Mouse (Mus musculus) adrenal gland, adult 18-20 months (tissue): ENCODE measurements around the gene Sf3b4. TPM values are rescaled to one million over a fixed set of nuclear protein-coding genes. Genes with fewer than 3 reads are reported as not detected.

Experiments used
- DNase-seq, 2 experiments: peaks; one replicate each; pipeline ENCODE4 v3.0.0; 2021 to 2022; ENCODE audit warnings: low spot score in 2 of 2
- long read RNA-seq, 2 experiments: library from polyadenylated mRNA; stranded (forward); transcript quantifications; one replicate each; pipeline ENCODE4 v2.0.0; 2021
- total RNA-seq, 2 experiments: library from RNA; stranded (reverse); gene quantifications; 1 replicate in 1 of 2; 2 replicates in 1 of 2; pipeline ENCODE4 v1.2.3; 2021

The Sf3b4 gene
- 10 to 100 TPM; 56.6 to 57.0 TPM for total RNA-seq
- long read RNA-seq, experiment 1, transcript Sf3b4-201 (6 exons, 1,915 nt): major isoform, 42 of 47 reads
- long read RNA-seq, experiment 1, partial matches to known transcripts: 5 of 47 reads
- long read RNA-seq, experiment 1, other reads (novel, unspliced or antisense): 0 of 47 reads
- long read RNA-seq, experiment 2, transcript Sf3b4-201 (6 exons, 1,915 nt): major isoform, 25 of 37 reads
- long read RNA-seq, experiment 2, partial matches to known transcripts: 12 of 37 reads
- long read RNA-seq, experiment 2, other reads (novel, unspliced or antisense): 0 of 37 reads

GRCm38 (mm10) chr3:96172197-96173178 is at the start of gene Sf3b4:
Gene Sf3b4 (plus strand): TSS chr3:96172332.
- peak; percentile 79 to 81 for DNase-seq

- DNase-seq: no peak
Observed at GRCm38 (mm10) chr3:96124235-96124634, 47.9 kb upstream of the Sf3b4 start.

- no peak for DNase-seq
Observed at GRCm38 (mm10) chr3:96128128-96128527, 44.0 kb upstream of the Sf3b4 start.

GRCm38 (mm10) chr3:96132478-96132877 is 39.7 kb upstream of the Sf3b4 start:
- no peak for DNase-seq

GRCm38 (mm10) chr3:96133327-96133905 is 38.7 kb upstream of the Sf3b4 start:
- DNase-seq: no peak

- peak in 1 of 2 experiments; percentile 59 for DNase-seq
Observed at GRCm38 (mm10) chr3:96135011-96135410, 37.1 kb upstream of the Sf3b4 start.

- peak in 1 of 2 experiments; percentile 34 for DNase-seq
Observed at GRCm38 (mm10) chr3:96147950-96148349, 24.2 kb upstream of the Sf3b4 start.

- DNase-seq: no peak
Observed at GRCm38 (mm10) chr3:96151836-96152235, 20.3 kb upstream of the Sf3b4 start.

- DNase-seq: no peak
Observed at GRCm38 (mm10) chr3:96152611-96153010, 19.5 kb upstream of the Sf3b4 start.

- DNase-seq: no peak
Observed at GRCm38 (mm10) chr3:96155501-96155900, 16.6 kb upstream of the Sf3b4 start.

GRCm38 (mm10) chr3:96159820-96160219 is 12.3 kb upstream of the Sf3b4 start:
- no peak for DNase-seq

GRCm38 (mm10) chr3:96160222-96160802 is 11.8 kb upstream of the Sf3b4 start:
- DNase-seq: peak in 1 of 2 experiments; percentile 65

GRCm38 (mm10) chr3:96160803-96161516 is 11.2 kb upstream of the Sf3b4 start:
- peak; percentile 69 to 79 for DNase-seq

- DNase-seq: peak in 1 of 2 experiments; percentile 46
Observed at GRCm38 (mm10) chr3:96161869-96162840, 10.0 kb upstream of the Sf3b4 start, which contains the start of gene Mtmr11. Gene Mtmr11 (plus strand): TSS chr3:96162004.

- DNase-seq: no peak
Observed at GRCm38 (mm10) chr3:96163040-96163439, 9.1 kb upstream of the Sf3b4 start.

GRCm38 (mm10) chr3:96168466-96169158 is 3.5 kb upstream of the Sf3b4 start:
- DNase-seq: no peak

- peak in 1 of 2 experiments; percentile 39 for DNase-seq
Observed at GRCm38 (mm10) chr3:96170276-96170675, 1.9 kb upstream of the Sf3b4 start.

- no peak for DNase-seq
Observed at GRCm38 (mm10) chr3:96170976-96171545, 1.1 kb upstream of the Sf3b4 start.
